Mouse (Mus musculus): ENCODE measurements around the gene Mgat5. TPM values are rescaled to one million over a fixed set of nuclear protein-coding genes. Genes with fewer than 3 reads are reported as not detected.

Gene Mgat5
- polyA plus RNA-seq, 1 experiment from 2014 or later: 13.1 TPM

- ATAC-seq: no peak
- H3K4me2 ChIP-seq (ENCODE audit: low read length): no peak overlapping the region
- H3K9me3 ChIP-seq (ENCODE audit: control insufficient read depth, low read length): no peaks in the 10 kb centered on the region
- H3K27ac ChIP-seq (ENCODE audit: low read depth, low read length): no peak overlapping the region
- peaks cover 3% of the 10 kb centered on the region; the same call in 1 of the 2 replicates for H3K4me1 ChIP-seq (ENCODE audit: control insufficient read depth, insufficient read depth, low read depth, low read length)
- H3K27me3 ChIP-seq (replicated peaks; ENCODE audit: control insufficient read depth, insufficient read depth, low read length): no peaks in the 10 kb centered on the region
- no peak overlapping the region for H3K4me3 ChIP-seq (ENCODE audit: low read length)
- WGBS: 45% methylated on average over 10 of the region's 10 CpGs
- no peak overlapping the region for H3K9ac ChIP-seq (ENCODE audit: low read depth, low read length)
- no peaks in the 10 kb centered on the region for H3K36me3 ChIP-seq (ENCODE audit: control insufficient read depth, insufficient read depth, low read length)
Observed at GRCm38 (mm10) chr1:127507042-127507650, 302.3 kb downstream of the Mgat5 start.

DNA sequence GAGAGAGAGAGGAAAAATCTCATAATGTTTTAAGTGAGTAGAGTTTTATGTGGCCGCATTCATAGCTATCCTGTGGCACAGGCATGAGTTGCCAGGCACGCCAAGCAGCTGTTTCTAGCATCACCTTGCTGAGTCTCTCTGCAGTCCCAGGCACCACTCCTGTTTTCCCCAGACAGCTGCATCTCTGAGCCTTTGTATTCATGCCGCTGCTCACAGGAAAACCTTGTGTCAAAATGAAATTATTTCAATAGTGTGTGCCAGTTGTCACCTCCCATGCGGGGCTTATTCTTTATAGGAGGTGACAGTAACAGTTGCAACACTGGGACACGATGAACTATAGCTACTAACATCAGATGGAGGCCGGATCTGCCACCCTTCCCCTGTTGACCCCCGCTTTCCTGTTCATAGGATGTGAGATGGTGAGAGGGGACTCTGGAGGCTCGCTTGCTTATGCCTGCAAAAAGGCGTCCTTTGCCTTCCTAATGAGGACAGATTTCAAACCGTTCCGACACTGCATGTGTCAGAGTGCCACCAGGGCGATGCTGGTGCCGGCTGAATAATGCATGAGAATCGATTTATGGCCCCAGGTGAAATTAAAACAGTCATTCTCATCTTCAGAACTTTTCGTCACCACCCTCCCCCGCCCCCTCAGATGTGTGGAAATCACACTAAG, 303.4 kb downstream of the Mgat5 start:
- WGBS: 45% methylated on average over 16 of the region's 16 CpGs
- no peak overlapping the region for H3K9ac ChIP-seq (ENCODE audit: low read depth, low read length)
- H3K36me3 ChIP-seq (ENCODE audit: control insufficient read depth, insufficient read depth, low read length): no peaks in the 10 kb centered on the region
- no peak overlapping the region for H3K4me3 ChIP-seq (ENCODE audit: low read length)
- ATAC-seq: peak; percentile 78
- H3K27me3 ChIP-seq (replicated peaks; ENCODE audit: control insufficient read depth, insufficient read depth, low read length): no peaks in the 10 kb centered on the region
- H3K4me1 ChIP-seq (ENCODE audit: control insufficient read depth, insufficient read depth, low read depth, low read length): peaks cover 3% of the 10 kb centered on the region; the same call in 1 of the 2 replicates
- no peaks in the 10 kb centered on the region for H3K9me3 ChIP-seq (ENCODE audit: control insufficient read depth, low read length)
- H3K4me2 ChIP-seq (ENCODE audit: low read length): peak overlapping the region; percentile 10; the same call in 1 of the 2 replicates
- no peak overlapping the region for H3K27ac ChIP-seq (ENCODE audit: low read depth, low read length)

GRCm38 (mm10) chr1:127508921-127509320, 304.1 kb downstream of the Mgat5 start:
- H3K9me3 ChIP-seq (ENCODE audit: control insufficient read depth, low read length): no peaks in the 10 kb centered on the region
- H3K27ac ChIP-seq (ENCODE audit: low read depth, low read length): no peak overlapping the region
- 0 out of 2 replicates have a peak, but pooled peaks have one; percentile 15 for ATAC-seq
- peaks cover 3% of the 10 kb centered on the region; the same call in 1 of the 2 replicates for H3K4me1 ChIP-seq (ENCODE audit: control insufficient read depth, insufficient read depth, low read depth, low read length)
- no peak overlapping the region for H3K4me2 ChIP-seq (ENCODE audit: low read length)
- no peak overlapping the region for H3K4me3 ChIP-seq (ENCODE audit: low read length)
- no peak overlapping the region for H3K9ac ChIP-seq (ENCODE audit: low read depth, low read length)
- WGBS: 71% methylated on average over 8 of the region's 8 CpGs
- no peaks in the 10 kb centered on the region for H3K36me3 ChIP-seq (ENCODE audit: control insufficient read depth, insufficient read depth, low read length)
- H3K27me3 ChIP-seq (replicated peaks; ENCODE audit: control insufficient read depth, insufficient read depth, low read length): no peaks in the 10 kb centered on the region

GRCm38 (mm10) chr1:127511362-127511761, 306.5 kb downstream of the Mgat5 start:
- H3K4me3 ChIP-seq (ENCODE audit: low read length): no peak overlapping the region
- no peak overlapping the region for H3K4me2 ChIP-seq (ENCODE audit: low read length)
- no peaks in the 10 kb centered on the region for H3K27me3 ChIP-seq (replicated peaks; ENCODE audit: control insufficient read depth, insufficient read depth, low read length)
- H3K4me1 ChIP-seq (ENCODE audit: control insufficient read depth, insufficient read depth, low read depth, low read length): peaks cover 3% of the 10 kb centered on the region; the same call in 1 of the 2 replicates
- no peak overlapping the region for H3K9ac ChIP-seq (ENCODE audit: low read depth, low read length)
- no peak for ATAC-seq
- 84% methylated on average over 6 of the region's 6 CpGs for WGBS
- no peaks in the 10 kb centered on the region for H3K9me3 ChIP-seq (ENCODE audit: control insufficient read depth, low read length)
- no peak overlapping the region for H3K27ac ChIP-seq (ENCODE audit: low read depth, low read length)
- no peaks in the 10 kb centered on the region for H3K36me3 ChIP-seq (ENCODE audit: control insufficient read depth, insufficient read depth, low read length)

DNA sequence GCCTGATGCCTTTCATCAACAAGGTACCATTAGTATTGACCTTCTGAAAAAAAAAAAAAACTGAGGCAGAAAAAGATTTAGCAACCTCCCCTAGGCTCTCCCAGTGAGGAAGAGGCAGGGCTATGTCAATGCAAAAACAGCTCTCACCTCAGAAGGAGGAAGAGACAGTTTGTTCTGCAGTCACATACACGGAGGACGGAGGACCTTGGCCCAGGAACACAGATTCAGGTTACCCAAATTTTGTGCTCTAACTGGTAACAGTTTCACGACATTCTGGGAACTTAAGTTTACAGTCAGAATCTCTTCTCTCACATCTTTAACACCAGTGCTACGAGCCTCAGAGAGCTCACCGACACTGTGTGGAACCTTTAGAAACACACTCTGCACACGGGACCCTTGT, 307.9 kb downstream of the Mgat5 start:
- H3K4me3 ChIP-seq (ENCODE audit: low read length): no peak overlapping the region
- H3K36me3 ChIP-seq (ENCODE audit: control insufficient read depth, insufficient read depth, low read length): no peaks in the 10 kb centered on the region
- no peak overlapping the region for H3K9ac ChIP-seq (ENCODE audit: low read depth, low read length)
- no peak for ATAC-seq
- H3K27ac ChIP-seq (ENCODE audit: low read depth, low read length): no peak overlapping the region
- WGBS: 83% methylated on average over 6 of the region's 6 CpGs
- H3K9me3 ChIP-seq (ENCODE audit: control insufficient read depth, low read length): no peaks in the 10 kb centered on the region
- H3K27me3 ChIP-seq (replicated peaks; ENCODE audit: control insufficient read depth, insufficient read depth, low read length): no peaks in the 10 kb centered on the region
- H3K4me2 ChIP-seq (ENCODE audit: low read length): no peak overlapping the region
- peaks cover 3% of the 10 kb centered on the region; the same call in 1 of the 2 replicates for H3K4me1 ChIP-seq (ENCODE audit: control insufficient read depth, insufficient read depth, low read depth, low read length)

GRCm38 (mm10) chr1:127513140-127513539, 308.3 kb downstream of the Mgat5 start:
- ATAC-seq: no peak
- 90% methylated on average over 8 of the region's 8 CpGs for WGBS
- Histone ChIP-seq H3K27ac (ENCODE audit: low read depth, low read length) (no peak overlapping the region), H3K4me1 (ENCODE audit: control insufficient read depth, insufficient read depth, low read depth, low read length) (peaks cover 3% of the 10 kb centered on the region; the same call in 1 of the 2 replicates), H3K9ac (ENCODE audit: low read depth, low read length) (no peak overlapping the region), H3K36me3 (ENCODE audit: control insufficient read depth, insufficient read depth, low read length) (no peaks in the 10 kb centered on the region), H3K9me3 (ENCODE audit: control insufficient read depth, low read length) (no peaks in the 10 kb centered on the region), H3K4me2 (ENCODE audit: low read length) (no peak overlapping the region), H3K4me3 (ENCODE audit: low read length) (no peak overlapping the region), H3K27me3 (replicated peaks; ENCODE audit: control insufficient read depth, insufficient read depth, low read length) (no peaks in the 10 kb centered on the region)

GRCm38 (mm10) chr1:127513664-127514063, 308.8 kb downstream of the Mgat5 start:
- no peaks in the 10 kb centered on the region for H3K36me3 ChIP-seq (ENCODE audit: control insufficient read depth, insufficient read depth, low read length)
- no peak overlapping the region for H3K4me2 ChIP-seq (ENCODE audit: low read length)
- H3K9me3 ChIP-seq (ENCODE audit: control insufficient read depth, low read length): no peaks in the 10 kb centered on the region
- H3K27me3 ChIP-seq (replicated peaks; ENCODE audit: control insufficient read depth, insufficient read depth, low read length): no peaks in the 10 kb centered on the region
- 0 out of 2 replicates have a peak, but pooled peaks cover 3% of the 10 kb centered on the region for H3K4me1 ChIP-seq (ENCODE audit: control insufficient read depth, insufficient read depth, low read depth, low read length)
- no peak overlapping the region for H3K9ac ChIP-seq (ENCODE audit: low read depth, low read length)
- WGBS: 90% methylated on average over 3 of the region's 3 CpGs
- no peak overlapping the region for H3K27ac ChIP-seq (ENCODE audit: low read depth, low read length)
- no peak overlapping the region for H3K4me3 ChIP-seq (ENCODE audit: low read length)
- ATAC-seq: no peak

DNA sequence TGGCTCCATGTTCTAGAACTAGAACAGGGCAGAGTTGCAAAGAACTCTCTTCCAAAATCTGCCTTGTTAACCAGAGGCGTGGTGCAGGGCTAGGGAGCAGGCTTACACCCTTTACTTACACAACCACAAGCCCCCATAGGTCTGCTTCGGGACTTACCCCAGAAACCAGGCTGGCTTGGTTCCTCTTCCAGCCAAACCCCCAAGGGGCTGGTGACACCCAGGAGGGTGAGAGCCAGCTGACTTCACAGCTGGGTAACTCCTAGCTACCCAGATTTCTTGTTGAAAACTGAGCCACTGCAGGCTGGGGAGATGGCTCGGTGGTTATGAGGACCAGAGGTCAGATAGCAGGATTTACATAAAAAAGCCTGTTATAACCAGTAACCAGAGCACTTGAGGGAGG, 309.7 kb downstream of the Mgat5 start:
- whole genome bisulfite sequencing: 76% methylated on average over 3 of the region's 3 CpGs
- ATAC-seq: no peak
- no peaks in the 10 kb centered on the region for H3K4me1 ChIP-seq (ENCODE audit: control insufficient read depth, insufficient read depth, low read depth, low read length)

DNA sequence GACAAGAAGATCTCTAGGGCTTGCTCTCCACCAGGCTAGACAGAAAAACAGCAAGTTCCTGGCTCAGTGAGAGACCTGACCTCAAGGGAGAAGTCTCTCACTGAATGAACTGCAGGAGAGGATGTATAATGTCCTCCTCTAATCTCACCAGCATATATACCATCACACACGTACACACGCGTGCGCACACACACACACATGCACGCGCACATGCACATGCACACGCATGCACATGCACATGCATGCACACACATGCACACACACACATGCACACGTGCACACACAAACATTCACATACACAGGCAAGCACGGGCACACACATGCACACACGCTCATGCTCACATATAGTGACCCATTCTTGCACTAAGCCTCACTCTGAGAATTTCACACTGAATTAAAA, 310.1 kb downstream of the Mgat5 start:
- ATAC-seq: no peak
- Histone ChIP-seq H3K4me1 (ENCODE audit: control insufficient read depth, insufficient read depth, low read depth, low read length) (no peaks in the 10 kb centered on the region), H3K36me3 (ENCODE audit: control insufficient read depth, insufficient read depth, low read length) (no peaks in the 10 kb centered on the region), H3K9ac (ENCODE audit: low read depth, low read length) (no peak overlapping the region), H3K27me3 (replicated peaks; ENCODE audit: control insufficient read depth, insufficient read depth, low read length) (no peaks in the 10 kb centered on the region), H3K4me3 (ENCODE audit: low read length) (no peak overlapping the region), H3K9me3 (ENCODE audit: control insufficient read depth, low read length) (no peaks in the 10 kb centered on the region), H3K27ac (ENCODE audit: low read depth, low read length) (no peak overlapping the region), H3K4me2 (ENCODE audit: low read length) (no peak overlapping the region)
- WGBS: 98% methylated on average over 10 of the region's 10 CpGs

More for the DNA sequence above, 309.7 kb downstream of the Mgat5 start:
- Histone ChIP-seq H3K9ac (ENCODE audit: low read depth, low read length) (no peak overlapping the region), H3K4me3 (ENCODE audit: low read length) (no peak overlapping the region), H3K9me3 (ENCODE audit: control insufficient read depth, low read length) (no peaks in the 10 kb centered on the region), H3K4me2 (ENCODE audit: low read length) (no peak overlapping the region), H3K27me3 (replicated peaks; ENCODE audit: control insufficient read depth, insufficient read depth, low read length) (no peaks in the 10 kb centered on the region), H3K27ac (ENCODE audit: low read depth, low read length) (no peak overlapping the region), H3K36me3 (ENCODE audit: control insufficient read depth, insufficient read depth, low read length) (no peaks in the 10 kb centered on the region)
